Mouse (Mus musculus): ENCODE measurements at regions not wholly inside any gene's neighbourhood (a gene's known extent, or its start where the extent isn't known, plus 50 kb on each side); places are given as distances from the start of the nearest gene placed in this dataset.

GRCm38 (mm10) chr15:27405721-27406161, 60.7 kb upstream of the Ank start:
- peak; percentile 13 for DNase-seq (ENCODE audit: low spot score)

- no peak for DNase-seq (ENCODE audit: low spot score)
Measured at GRCm38 (mm10) chr15:27409856-27410255, 56.6 kb upstream of the Ank start.

GRCm38 (mm10) chr15:27412304-27412703, 54.2 kb upstream of the Ank start:
- DNase-seq (ENCODE audit: low spot score), result no peak

GRCm38 (mm10) chr15:27412761-27413160, 53.7 kb upstream of the Ank start:
- DNase-seq (ENCODE audit: low spot score), result no peak

DNA sequence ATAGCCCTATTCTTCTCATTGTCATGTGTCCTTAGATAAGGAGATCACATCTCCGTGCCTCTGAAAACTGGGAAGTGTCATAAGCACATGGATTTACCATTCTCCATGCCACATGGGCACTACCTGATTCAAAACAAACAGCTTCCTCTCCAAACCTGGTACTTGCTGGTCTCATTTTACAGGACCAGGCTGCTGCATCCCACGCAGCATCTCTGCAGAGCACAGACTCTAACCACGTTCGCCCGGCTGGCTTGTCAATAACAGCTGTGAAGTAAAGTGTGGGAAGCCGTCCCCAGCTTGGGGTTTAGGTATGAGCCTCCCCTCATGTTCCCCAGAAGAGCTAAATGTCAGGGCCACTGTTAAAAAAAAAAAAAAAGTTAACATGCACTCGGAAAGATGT, 53.0 kb upstream of the Ank start:
- DNase-seq (ENCODE audit: low spot score), result no peak

- no peak for DNase-seq (ENCODE audit: low spot score)
Measured at GRCm38 (mm10) chr15:27414819-27415218, 51.7 kb upstream of the Ank start.

All from urinary bladder, postnatal 14 days (tissue).